Mouse (Mus musculus) heart, embryonic 15.5 days (tissue): ENCODE data around the gene Ogfod3. TPM values are rescaled to one million over a fixed set of nuclear protein-coding genes. Genes with fewer than 3 reads are reported as not detected.

Source experiments
- ATAC-seq: fragments of 200-750 bp; cut with Nextera tagmentation; replicated peaks from 2 replicates; pipeline ENCODE4 v1.8.0; 2017; ENCODE audit warnings: low read depth, moderate TSS enrichment; ENCODE audit not compliant: insufficient number of reproducible peaks, insufficient read depth, low FRiP score
- H3K27ac ChIP-seq: fragments of 300-500 bp; sonication (generic); 2 replicates; pipeline ENCODE4 v1.5.1; 2015; ENCODE audit warnings: mild to moderate bottlenecking, inconsistent platforms
- H3K27me3 ChIP-seq: fragments of 300-500 bp; sonication (generic); 2 replicates; pipeline ENCODE4 v1.6.1; 2015; ENCODE audit warnings: inconsistent platforms
- H3K36me3 ChIP-seq: fragments of 300-500 bp; sonication (generic); 2 replicates; pipeline ENCODE4 v1.6.1; 2015; ENCODE audit warnings: mild to moderate bottlenecking, inconsistent platforms
- H3K4me1 ChIP-seq: fragments of 300-500 bp; sonication (generic); replicated peaks from 2 replicates; pipeline ENCODE4 v1.6.1; 2015; ENCODE audit warnings: inconsistent platforms
- H3K4me2 ChIP-seq: fragments of 300-500 bp; sonication (generic); 2 replicates; pipeline ENCODE4 v1.6.1; 2015; ENCODE audit warnings: inconsistent platforms, mild to moderate bottlenecking, moderate library complexity
- H3K4me3 ChIP-seq: fragments of 300-500 bp; sonication (generic); 2 replicates; pipeline ENCODE4 v1.5.1; 2015; ENCODE audit warnings: mild to moderate bottlenecking, inconsistent platforms
- H3K9ac ChIP-seq: fragments of 300-500 bp; sonication (generic); 2 replicates; pipeline ENCODE4 v1.6.1; 2015; ENCODE audit warnings: mild to moderate bottlenecking, inconsistent platforms
- H3K9me3 ChIP-seq: fragments of 300-500 bp; sonication (generic); replicated peaks from 2 replicates; pipeline ENCODE4 v1.6.1; 2016; ENCODE audit warnings: inconsistent platforms
- WGBS: fragments of 180-500 bp; shearing (Covaris S2); methylation state at CpG from one replicate; pipeline ENCODE4 v1.1.7; 2015; ENCODE audit warnings: mixed read lengths; 5-methylcytosine and 5-hydroxymethylcytosine counted together
- polyA plus RNA-seq: library from polyadenylated mRNA; unstranded; fragments of >200 nt; fragmentation: Nextera tagmentation; extraction: Ambion mirVana; gene quantifications from 2 replicates; pipeline ENCODE4 v1.2.1, GENCODE M21; 2015

Ogfod3 gene
- 26.4 and 29.8 TPM in 2 replicates for polyA plus RNA-seq

DNA sequence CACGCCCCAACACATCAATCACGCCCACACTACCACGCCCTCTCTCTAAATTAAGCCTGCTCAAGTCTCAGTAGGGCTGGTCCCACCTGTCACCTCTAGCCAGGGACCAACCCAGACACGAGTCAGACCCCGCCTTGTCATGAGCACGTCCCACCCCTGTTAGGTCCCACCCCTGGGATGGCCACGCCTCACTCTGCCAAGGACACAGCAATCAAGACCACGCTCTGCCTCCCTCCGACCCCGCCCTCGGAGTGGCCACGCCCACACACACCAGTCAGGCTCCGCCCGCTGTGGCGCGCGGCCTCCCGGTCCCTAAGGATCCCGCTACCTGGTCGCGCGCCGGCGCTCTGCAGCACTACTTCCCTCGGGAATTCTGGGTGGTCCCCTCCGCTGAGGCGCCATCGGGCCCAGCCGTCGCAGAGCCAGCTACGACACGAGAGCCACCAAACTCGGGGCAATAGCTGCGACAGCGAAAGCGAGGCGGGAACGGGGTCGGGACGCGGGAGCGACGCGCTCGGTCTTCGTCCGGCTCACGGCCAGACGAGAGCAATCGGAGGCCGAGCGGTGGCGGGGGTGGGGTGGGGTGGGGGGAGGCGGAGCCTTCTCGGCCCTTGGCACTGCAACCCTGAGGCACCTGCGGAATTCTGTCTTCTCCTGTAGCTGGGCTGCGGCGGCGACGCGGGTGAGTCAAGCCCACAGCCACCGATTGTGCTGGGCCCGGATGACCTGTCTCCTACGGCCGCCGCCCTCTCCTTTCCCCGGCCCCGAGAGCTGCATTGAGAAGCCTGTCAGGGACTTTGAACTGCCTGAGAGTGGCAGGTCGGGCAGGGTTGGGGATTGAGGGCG lies at the start of gene Ogfod3, which contains the start of gene Hexdc:
TSS of gene Ogfod3 (minus strand) at position 551 of the 846 bp plus-strand sequence.
TSS of gene Hexdc (plus strand) at position 273 of the 846 bp plus-strand sequence.
- peak; percentile 97 for ATAC-seq

GRCm38 (mm10) chr11:121250196-121250595 lies 45.7 kb upstream of the Ogfod3 start:
- H3K27me3 ChIP-seq, result no peaks in the 10 kb centered on the region
- H3K4me3 ChIP-seq, result no peak overlapping the region
- H3K9me3 ChIP-seq, result no peaks in the 10 kb centered on the region
- no peak overlapping the region for H3K4me2 ChIP-seq
- no peaks in the 10 kb centered on the region for H3K4me1 ChIP-seq
- H3K36me3 ChIP-seq, result peaks cover 98% of the 10 kb centered on the region
- no peak overlapping the region for H3K9ac ChIP-seq
- 76% methylated on average over 8 of the region's 8 CpGs for WGBS
- no peak overlapping the region for H3K27ac ChIP-seq
- no peak for ATAC-seq

More for the DNA sequence above, at the start of gene Ogfod3, which contains the start of gene Hexdc:
- no peaks in the 10 kb centered on the region for H3K9me3 ChIP-seq
- H3K4me1 ChIP-seq, result peaks cover 22% of the 10 kb centered on the region
- H3K27ac ChIP-seq, result peak within 1 kb of the TSS; percentile 84
- WGBS, result under 1% methylated on average over 69 of the region's 70 CpGs
- no peaks in the 10 kb centered on the region for H3K27me3 ChIP-seq
- H3K9ac ChIP-seq, result peak within 1 kb of the TSS; percentile 68
- H3K4me3 ChIP-seq, result peak within 1 kb of the TSS; percentile 65
- H3K36me3 ChIP-seq, result no peaks in the 10 kb centered on the region; the same call in 1 of the 2 replicates
- peak within 1 kb of the TSS; percentile 86 for H3K4me2 ChIP-seq

DNA sequence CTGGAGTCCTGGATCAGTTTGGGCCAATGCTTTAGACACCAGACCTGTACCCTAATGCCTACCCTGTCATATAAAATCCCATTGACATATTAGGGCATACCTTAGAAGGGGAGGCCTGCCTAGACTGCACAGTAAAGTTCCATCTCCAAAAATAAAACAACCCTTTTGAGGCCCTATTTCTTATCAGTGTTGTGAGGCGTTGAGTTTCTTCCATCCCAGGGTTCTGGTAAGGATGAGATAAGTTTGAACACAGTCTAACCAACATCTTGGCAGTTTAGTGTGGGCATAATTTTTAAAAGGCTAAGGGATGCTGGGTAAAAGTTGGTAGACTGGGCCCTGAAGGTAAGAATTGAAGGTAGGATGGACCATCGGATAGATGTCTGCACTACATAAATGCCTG lies 35.2 kb upstream of the Ogfod3 start:
- Histone ChIP-seq H3K36me3 (peaks cover 46% of the 10 kb centered on the region), H3K4me1 (peaks cover 30% of the 10 kb centered on the region), H3K9me3 (no peaks in the 10 kb centered on the region), H3K9ac (no peak overlapping the region; the same call in 1 of the 2 replicates), H3K27ac (0 out of 2 replicates have a peak overlapping the region, but pooled peaks have one; percentile 7), H3K27me3 (no peaks in the 10 kb centered on the region), H3K4me2 (peak overlapping the region; percentile 16; the same call in 1 of the 2 replicates), H3K4me3 (no peak overlapping the region)
- 66% methylated on average over 2 of the region's 2 CpGs for WGBS
- no peak for ATAC-seq

DNA sequence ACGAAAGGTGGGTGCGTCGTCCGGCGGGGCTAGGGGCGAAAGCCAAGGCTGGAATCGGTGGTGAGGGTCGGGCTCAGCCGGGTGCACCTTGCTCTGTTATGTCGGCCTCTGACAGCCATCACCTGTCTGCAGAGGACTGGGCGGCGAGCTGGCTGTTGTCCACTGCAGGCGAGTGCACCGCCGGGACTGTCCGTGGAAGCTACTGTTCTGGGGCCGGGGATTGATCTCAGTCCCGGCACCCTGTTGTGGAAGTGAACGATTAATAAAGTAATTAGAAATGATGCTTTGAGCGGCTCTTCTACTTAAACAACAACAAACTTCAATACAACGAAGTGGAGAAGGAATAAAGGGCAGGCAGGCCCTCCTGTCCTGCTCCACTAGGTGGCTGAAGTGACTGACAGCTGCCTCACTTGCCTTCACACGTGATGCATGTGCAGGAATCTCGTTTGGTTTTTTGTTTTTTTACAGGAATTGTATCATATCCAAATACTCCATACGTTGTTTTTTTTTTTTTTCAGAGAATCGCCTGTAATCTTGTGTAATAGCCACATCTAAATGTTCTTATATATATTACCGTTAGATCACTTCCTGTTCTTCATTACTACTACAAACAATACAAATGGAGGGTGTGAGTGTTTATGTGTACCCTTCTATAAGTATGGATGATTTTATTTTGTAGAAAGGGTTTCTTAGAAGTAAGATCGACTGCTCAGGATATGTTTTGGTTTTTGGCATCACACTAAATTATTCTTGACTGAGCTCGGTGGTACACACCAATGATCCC lies 33.0 kb upstream of the Ogfod3 start:
- 3% methylated on average over 28 of the region's 28 CpGs for WGBS
- Histone ChIP-seq H3K9me3 (no peaks in the 10 kb centered on the region), H3K36me3 (peaks cover 26% of the 10 kb centered on the region), H3K4me1 (peaks cover 34% of the 10 kb centered on the region), H3K4me3 (peak overlapping the region; percentile 85), H3K9ac (peak overlapping the region; percentile 81), H3K27ac (peak overlapping the region; percentile 100), H3K27me3 (no peaks in the 10 kb centered on the region), H3K4me2 (peak overlapping the region; percentile 63)
- peak; percentile 35 for ATAC-seq

GRCm38 (mm10) chr11:121236564-121237344 lies 32.2 kb upstream of the Ogfod3 start, which contains the start of gene Narf:
Narf (plus strand) TSS chr11:121237253.
- peak; percentile 99 for ATAC-seq
- WGBS, result under 1% methylated on average over 50 of the region's 50 CpGs
- peak within 1 kb of the TSS; percentile 85 for H3K4me3 ChIP-seq
- H3K27ac ChIP-seq, result peak within 1 kb of the TSS; percentile 100
- no peaks in the 10 kb centered on the region for H3K9me3 ChIP-seq
- H3K4me2 ChIP-seq, result peak within 1 kb of the TSS; percentile 64
- H3K4me1 ChIP-seq, result peaks cover 38% of the 10 kb centered on the region
- peaks cover 19% of the 10 kb centered on the region for H3K36me3 ChIP-seq
- no peaks in the 10 kb centered on the region for H3K27me3 ChIP-seq
- peak within 1 kb of the TSS; percentile 81 for H3K9ac ChIP-seq

DNA sequence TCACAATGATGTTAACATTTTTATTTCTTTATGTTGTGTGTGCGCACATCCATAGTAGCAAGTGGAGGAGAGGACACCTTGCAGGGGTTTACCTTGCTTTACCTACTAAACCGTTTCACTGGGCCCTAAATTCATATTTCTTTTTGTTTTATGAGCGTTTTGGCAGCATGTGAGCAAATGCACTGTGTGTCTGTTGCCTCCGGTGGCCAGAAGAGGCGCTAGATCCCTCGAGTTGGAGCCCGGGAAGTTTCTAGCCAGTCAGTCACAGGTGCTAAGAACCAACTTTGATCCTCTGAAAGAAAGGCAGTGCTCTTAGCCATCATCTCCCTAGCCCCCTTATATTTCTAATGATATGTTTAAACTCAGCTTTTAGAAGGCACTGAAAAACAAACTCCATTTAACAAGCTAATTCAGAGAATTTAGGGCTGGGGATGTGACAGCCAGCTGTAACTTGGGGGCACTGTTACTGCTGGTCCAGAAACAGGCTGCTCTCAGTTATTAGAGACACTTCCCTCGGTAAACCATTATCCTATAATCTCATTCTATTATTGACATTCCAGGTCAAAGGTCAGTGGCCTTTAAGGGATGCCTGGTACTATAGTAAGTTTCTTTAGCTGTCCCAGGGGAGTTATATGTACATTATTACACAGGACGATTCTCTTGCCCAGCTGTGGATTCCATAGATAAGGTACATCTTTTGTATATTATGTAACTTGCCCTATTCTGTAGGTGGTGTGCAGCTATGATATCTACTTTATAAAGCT lies 31.1 kb upstream of the Ogfod3 start:
- WGBS, result 30% methylated on average over 9 of the region's 9 CpGs
- H3K9me3 ChIP-seq, result no peaks in the 10 kb centered on the region
- H3K36me3 ChIP-seq, result 0 out of 2 replicates have a peak, but pooled peaks cover 12% of the 10 kb centered on the region
- H3K4me3 ChIP-seq, result no peak overlapping the region
- peak overlapping the region; percentile 100 for H3K27ac ChIP-seq
- H3K4me1 ChIP-seq, result peaks cover 43% of the 10 kb centered on the region
- peak overlapping the region; percentile 64 for H3K4me2 ChIP-seq
- H3K27me3 ChIP-seq, result no peaks in the 10 kb centered on the region
- no peak overlapping the region for H3K9ac ChIP-seq
- no peak for ATAC-seq

DNA sequence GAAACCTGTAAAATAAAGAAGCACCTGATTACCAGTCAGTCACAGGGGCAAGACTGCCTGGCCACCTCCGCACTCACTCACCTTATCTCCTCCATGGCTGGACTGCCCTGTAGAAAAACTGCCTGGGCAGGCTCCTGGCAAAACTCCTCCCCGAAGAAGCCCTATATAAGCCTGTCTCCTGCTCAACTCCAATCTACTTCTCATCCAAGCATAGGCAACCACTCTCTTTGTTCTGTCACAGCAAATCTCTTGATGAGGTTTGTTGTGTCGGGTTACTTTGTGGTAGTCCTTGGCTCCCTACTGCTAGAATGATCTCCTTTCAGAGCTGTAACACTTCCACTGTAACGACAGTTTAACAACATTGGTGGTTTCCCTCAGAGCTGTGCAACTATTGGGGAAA lies 28.2 kb upstream of the Ogfod3 start:
- ATAC-seq, result no peak
- no peak overlapping the region for H3K4me2 ChIP-seq
- H3K4me1 ChIP-seq, result peaks cover 37% of the 10 kb centered on the region
- no peaks in the 10 kb centered on the region for H3K36me3 ChIP-seq
- H3K27me3 ChIP-seq, result no peaks in the 10 kb centered on the region
- no peaks in the 10 kb centered on the region for H3K9me3 ChIP-seq
- H3K4me3 ChIP-seq, result no peak overlapping the region
- H3K27ac ChIP-seq, result peak overlapping the region; percentile 26; the same call in 1 of the 2 replicates
- no peak overlapping the region for H3K9ac ChIP-seq
- WGBS, result 24% methylated on average over 4 of the region's 4 CpGs

DNA sequence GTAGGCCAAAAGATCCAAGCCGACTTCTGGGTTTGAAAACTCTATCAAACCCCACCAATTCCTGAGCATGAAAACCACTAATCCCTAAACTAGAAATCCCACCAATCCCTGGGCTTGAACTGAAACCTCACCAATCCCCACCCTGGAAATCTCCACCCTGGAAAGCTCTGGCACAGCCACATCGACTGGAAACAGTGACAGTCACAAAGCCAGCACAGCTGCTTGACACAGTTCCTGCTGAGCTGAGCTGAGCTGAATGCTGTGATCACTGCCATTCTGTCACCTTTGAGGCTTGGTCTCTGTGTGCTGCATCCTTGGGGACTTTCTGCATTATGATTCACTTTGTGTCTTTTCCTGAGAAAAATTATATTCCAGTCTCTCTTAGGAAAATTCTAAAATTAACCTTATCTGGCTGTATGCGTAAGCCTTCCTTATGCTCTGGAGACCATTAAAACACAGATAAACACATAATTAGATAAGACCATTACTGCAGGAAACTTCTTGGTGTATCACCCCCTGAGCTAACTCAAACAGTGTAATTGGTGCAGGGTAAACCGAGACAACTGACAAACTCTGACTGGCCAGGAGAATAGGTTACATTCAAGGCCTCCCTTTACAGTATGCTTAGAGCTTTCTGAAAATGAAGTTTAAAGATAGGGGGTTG lies 27.2 kb upstream of the Ogfod3 start:
- peak overlapping the region; percentile 58 for H3K27ac ChIP-seq
- peaks cover 39% of the 10 kb centered on the region for H3K4me1 ChIP-seq
- 35% methylated on average over 4 of the region's 4 CpGs for WGBS
- no peaks in the 10 kb centered on the region for H3K27me3 ChIP-seq
- H3K9ac ChIP-seq, result no peak overlapping the region
- no peak overlapping the region for H3K4me2 ChIP-seq
- peaks cover 4% of the 10 kb centered on the region; the same call in 1 of the 2 replicates for H3K36me3 ChIP-seq
- no peaks in the 10 kb centered on the region for H3K9me3 ChIP-seq
- no peak overlapping the region for H3K4me3 ChIP-seq
- no peak for ATAC-seq

GRCm38 (mm10) chr11:121231191-121231590 lies 26.7 kb upstream of the Ogfod3 start:
- Histone ChIP-seq H3K9me3 (no peaks in the 10 kb centered on the region), H3K36me3 (peaks cover 10% of the 10 kb centered on the region; the same call in 1 of the 2 replicates), H3K27ac (peak overlapping the region; percentile 58), H3K4me2 (no peak overlapping the region), H3K27me3 (no peaks in the 10 kb centered on the region), H3K4me3 (no peak overlapping the region), H3K9ac (no peak overlapping the region), H3K4me1 (peaks cover 37% of the 10 kb centered on the region)
- 79% methylated on average over 4 of the region's 4 CpGs for WGBS
- ATAC-seq, result no peak
